Mouse (Mus musculus) lung, postnatal 36 days (tissue): ENCODE measurements at regions not wholly inside any gene's neighbourhood (a gene's known extent, or its start where the extent isn't known, plus 50 kb on each side); places are given as distances from the start of the nearest gene placed in this dataset.

Experiments used
- DNase-seq: peaks from one replicate; pipeline ENCODE4 v3.0.0; 2022; ENCODE audit warnings: mixed read lengths

DNA sequence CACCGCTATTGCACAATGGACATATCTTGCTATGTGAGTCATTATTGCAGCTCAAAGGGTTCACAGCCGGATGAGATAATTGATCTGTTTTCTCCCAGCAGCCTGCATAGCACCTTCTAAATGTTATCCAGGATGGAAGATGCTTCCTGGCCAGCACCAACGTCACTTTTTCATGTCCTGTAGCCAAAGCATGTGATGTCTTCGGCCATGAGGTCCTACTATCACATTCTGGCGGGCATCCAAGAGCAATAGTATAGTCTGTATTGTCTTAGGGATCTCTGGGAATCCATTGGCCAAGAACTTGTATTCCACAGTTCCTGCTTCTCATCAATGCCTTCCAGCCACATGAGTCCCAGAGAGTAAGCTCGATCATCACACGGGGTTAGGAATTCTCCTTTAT is 70.6 kb downstream of the Npy start:
- no peak for DNase-seq

DNA sequence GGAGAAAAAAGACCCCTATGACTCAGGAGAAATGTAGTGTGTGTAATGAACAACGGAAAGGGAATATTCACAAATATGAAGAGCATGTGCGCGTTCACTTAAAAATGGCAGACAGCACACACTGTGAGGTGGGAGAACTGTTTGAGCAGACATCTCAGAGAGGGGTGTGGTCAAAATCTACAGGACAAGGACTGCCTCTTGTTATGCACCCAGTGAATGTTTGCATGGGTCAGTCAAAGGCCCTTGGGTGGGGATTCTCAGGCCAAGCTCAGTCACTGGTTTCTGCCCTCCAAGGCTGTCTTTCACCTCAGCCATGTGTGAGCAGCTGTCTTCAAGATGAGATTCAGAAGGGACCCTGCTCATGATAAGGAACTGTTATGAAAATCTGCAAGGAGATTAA is 76.6 kb downstream of the Npy start:
- DNase-seq: no peak

DNA sequence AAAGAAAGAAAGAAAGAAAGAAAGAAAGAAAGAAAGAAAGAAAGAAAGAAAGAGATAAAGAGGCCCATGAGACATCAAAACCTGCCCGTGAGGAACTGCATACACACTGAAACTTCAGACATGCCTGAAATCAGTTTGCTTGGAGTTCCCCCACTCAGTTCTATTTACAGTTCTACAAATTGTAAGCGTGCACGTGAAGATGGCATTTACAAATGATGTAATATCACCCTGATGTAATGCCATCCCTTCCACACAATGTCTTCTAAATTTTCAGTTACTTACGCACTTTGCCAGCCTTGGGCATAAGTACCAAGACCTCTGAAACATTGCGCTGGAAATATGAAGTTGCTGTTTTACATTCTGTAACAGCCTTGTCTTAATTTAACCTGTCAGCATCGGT is 79.0 kb downstream of the Npy start:
- DNase-seq: no peak

DNA sequence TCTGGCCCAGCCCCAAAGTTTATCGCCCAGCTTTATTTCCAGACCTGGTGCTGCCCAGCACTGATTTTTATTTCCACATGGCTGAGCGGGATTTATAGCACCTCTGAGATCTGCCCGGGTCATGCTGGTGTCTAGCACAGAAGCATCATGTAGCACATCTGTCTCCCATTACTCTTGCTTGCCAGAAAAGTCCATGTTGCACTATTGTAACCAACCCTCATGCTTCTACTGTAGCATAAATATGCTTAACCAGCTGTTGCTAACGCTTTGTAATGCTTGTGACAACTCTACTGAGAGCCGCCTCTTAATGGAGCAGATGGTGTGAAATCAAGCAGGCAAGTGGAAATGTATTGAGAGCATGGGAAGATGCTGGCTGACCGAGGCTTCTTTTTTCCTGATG is 81.5 kb downstream of the Npy start:
- DNase-seq: no peak

- DNase-seq: no peak
Measured at GRCm38 (mm10) chr6:49906456-49906855, 83.9 kb downstream of the Npy start.

- peak; percentile 16 for DNase-seq
Measured at GRCm38 (mm10) chr6:49919089-49919812, 96.7 kb downstream of the Npy start.

GRCm38 (mm10) chr6:49919813-49920170 is 97.3 kb downstream of the Npy start:
- DNase-seq: no peak

DNA sequence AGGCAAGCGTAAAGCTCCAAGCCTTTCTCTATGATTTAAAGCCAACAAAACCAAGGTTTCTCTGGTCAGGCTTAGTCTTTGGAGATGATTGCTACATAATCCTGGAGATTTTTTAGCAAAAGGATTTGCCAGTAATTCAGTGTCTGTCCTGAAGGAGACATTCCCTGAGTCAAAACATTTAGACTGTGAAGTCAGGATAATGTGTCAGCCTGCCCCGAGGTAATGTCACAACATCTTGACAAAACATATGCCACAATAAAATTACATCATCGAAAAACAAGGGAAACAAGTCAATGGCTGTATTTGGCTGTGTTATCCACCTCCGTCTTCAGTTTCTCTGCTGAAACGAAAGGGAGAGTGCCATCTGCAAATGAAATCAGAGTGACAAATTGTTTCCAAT is 101.8 kb downstream of the Npy start:
- no peak for DNase-seq

DNA sequence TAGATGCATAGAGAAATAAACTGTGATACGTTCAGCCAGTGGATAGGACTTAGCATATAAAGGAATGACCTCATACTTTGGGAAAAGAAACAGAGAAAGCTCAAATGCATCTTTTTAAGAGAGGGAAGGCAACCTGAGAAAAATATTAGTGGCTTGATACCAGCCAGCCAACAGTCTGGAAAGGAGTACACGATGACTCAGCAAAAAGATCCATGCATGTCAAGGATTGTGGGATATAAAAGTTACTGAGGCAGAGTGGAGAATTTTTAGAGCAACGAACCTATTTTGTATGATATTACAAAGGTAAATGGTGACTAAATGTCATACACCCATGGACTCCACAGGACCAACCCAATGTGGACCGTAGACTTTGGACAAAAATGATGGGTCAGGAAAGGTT is 105.6 kb downstream of the Npy start:
- no peak for DNase-seq

DNA sequence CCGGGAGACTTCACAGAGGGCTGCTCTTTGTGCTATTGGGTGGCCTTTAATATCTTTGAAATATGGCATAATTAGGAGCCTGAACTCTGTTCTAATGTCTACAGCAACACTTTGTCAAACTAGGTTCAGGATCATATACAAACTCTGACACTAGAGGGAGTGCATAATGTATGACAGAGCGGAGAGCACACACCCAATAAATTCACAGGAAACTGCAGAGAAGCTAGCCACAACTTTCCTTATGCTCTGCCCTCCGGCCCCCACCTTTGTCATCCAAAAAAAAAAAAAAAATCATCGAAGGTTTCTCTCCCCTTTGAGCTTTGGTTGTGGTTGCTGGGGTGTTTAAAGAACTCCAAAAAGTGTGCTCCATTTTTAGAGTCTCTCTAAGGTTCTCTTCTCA is 107.6 kb downstream of the Npy start:
- DNase-seq: peak; percentile 11

- no peak for DNase-seq
Measured at GRCm38 (mm10) chr6:49943087-49943486, 120.6 kb downstream of the Npy start.

- DNase-seq: no peak
Measured at GRCm38 (mm10) chr6:49958891-49959290, 136.4 kb downstream of the Npy start.

GRCm38 (mm10) chr6:49961166-49961565 is 138.7 kb downstream of the Npy start:
- no peak for DNase-seq

DNA sequence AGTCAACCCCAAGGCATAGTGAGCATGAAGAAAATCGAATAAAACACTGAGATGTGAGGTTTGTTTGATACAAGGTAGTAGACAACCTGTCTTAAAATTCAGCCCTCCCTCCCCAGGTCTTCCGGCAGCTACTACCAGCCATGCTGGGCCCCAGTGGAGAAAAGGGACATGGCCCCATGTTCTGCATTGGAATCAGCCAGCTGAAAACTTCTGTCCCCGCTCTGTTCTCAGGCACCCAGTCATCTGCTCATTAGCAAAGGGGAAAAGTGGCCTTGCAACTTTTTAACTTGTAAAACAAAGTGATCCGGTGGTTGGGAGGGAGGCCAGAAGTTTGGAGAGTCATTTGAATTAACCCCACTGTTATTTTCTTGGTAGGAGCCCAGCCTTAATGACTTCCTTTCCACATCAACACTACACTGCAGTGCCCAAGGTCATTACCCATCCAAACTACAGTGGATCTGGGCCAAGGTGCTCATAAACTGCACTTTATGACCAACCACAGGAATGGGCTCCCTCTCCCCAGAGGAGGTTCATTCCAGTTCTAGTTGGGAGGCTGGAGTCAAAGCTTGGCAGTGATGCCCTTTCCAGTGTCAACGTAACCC is 143.5 kb downstream of the Npy start:
- no peak for DNase-seq

GRCm38 (mm10) chr6:49966555-49966954 is 143.5 kb upstream of the Mpp6 start:
- DNase-seq: no peak

DNA sequence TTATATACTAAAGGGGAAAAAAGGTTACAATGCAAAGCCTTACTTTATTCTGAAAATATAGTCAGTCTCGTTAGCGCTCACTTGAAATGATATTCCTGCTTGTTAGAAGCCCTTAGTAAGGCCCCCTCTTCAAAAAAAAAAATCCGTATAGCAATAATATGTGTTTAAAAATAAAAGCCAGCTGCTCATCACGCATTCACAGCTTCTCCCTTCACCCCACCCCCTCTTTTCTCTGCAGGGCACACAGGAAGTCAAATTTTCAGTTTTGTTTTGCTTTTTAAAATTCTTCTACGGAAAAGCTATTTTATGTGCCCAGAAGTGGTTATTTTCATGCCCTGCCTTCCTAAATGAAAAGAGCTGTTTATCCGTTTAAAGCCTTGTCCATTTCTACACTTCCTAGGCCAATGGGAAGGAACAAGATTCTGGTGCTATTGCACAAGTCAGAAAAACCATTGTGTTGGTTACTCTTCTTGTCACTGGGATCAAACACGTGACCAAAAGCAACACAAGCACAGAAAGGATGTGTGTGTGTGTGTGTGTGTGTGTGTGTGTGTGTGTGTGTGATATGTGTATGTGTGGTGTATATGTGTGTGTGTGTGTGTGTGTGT is 136.7 kb upstream of the Mpp6 start:
- peak; percentile 6 for DNase-seq

DNA sequence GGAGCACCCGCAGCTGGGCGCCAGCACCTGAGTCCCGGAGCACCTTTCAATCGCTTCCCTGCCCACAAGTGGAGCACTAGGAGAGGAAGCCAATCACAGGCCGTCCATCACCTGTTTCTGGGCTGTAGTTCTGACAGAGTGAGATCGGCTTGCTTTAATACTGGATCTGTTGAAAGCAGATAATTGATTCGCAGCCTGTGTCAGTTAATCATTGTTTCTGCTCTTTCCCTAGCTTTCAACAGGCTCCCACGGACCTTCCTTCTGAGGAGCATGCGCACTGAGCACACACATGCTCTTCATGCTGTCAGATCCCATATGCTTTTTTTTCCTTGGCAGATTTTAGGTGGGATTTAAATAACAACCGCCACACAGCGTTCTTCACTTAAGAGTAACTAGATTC is 132.3 kb upstream of the Mpp6 start:
- DNase-seq: no peak

GRCm38 (mm10) chr6:49983740-49984139 is 126.3 kb upstream of the Mpp6 start:
- no peak for DNase-seq

DNA sequence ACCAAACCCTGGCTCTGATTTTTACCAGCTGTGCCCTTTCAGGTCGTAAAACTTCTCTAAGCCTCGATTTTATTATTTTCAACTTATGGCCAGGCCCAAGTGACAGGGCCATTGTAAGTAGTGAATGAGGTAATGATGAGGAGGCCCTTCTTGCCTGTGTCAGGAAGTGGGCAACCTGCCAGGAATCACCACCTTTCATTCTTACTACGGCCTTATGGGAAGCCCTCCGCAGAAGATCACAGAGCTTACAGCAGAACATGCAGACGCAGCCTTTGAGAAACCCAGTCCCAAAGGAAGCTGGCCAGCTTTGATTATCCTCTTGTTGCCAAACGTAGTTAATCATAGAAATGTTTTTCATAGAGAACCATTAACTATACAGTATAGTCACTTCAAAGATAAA is 124.9 kb upstream of the Mpp6 start:
- peak; percentile 42 for DNase-seq

DNA sequence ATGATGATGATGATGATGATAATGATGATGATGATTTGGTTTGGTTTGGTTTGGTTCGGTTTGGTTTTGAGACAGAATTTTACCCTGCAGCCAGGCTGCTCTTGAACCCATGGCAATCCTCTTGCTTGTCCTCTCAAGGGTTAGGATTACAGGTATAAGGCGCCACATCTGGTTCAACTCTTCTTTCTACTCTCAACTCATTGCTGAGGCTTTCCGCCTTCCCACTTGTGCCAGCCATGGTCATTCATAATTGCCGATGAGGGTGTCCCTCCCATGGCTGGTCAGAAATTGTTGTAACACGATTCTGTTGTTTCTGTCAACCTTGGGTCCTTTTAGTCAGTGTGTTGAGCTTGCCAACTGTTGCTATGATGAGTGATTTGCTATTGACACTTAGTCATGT is 122.9 kb upstream of the Mpp6 start:
- no peak for DNase-seq

GRCm38 (mm10) chr6:49987541-49988210 is 122.4 kb upstream of the Mpp6 start:
- no peak for DNase-seq

- DNase-seq: no peak
Measured at GRCm38 (mm10) chr6:49989585-49990521, 120.2 kb upstream of the Mpp6 start.

GRCm38 (mm10) chr6:49990522-49990858 is 119.6 kb upstream of the Mpp6 start:
- DNase-seq: peak; percentile 27
